Mouse (Mus musculus) megakaryocyte, embryonic 14.5 days (primary cell): ENCODE results near the gene Gm43951.

Experiments used
- FLI1 ChIP-seq: IDR thresholded peaks from 2 replicates; pipeline ENCODE4 v1.6.1; 2012; ENCODE audit warnings: low read length, inconsistent platforms, mixed read lengths
- GATA1 ChIP-seq: IDR thresholded peaks from 3 replicates; pipeline ENCODE4 v1.6.1; 2012; ENCODE audit warnings: mixed read lengths, low read length, inconsistent platforms, borderline replicate concordance

DNA sequence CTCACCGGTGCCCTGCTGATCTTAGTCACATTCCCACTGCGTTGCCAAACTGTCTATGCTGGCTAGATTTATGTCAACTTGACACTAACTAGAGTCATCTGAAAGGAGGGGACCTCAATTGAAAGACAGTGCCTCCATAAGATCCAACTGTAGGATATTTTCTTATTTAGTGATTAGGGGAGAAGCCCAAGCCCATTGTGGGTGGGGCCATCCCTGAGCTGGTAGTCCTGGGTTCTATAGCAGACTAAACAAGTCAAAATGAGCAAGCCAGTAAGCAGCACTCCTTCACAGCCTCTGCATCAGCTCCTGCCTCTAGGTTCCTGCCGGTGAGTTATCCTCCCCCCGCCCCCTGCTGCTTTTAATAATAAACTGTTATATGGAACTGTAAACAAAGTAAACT lies 25.5 kb downstream of the Gm43951 start:
- TF ChIP-seq FLI1 (no peak), GATA1 (no peak)
